Comparison of ENCODE assay signal across 9 mouse cellular contexts in the genomic region with DNA sequence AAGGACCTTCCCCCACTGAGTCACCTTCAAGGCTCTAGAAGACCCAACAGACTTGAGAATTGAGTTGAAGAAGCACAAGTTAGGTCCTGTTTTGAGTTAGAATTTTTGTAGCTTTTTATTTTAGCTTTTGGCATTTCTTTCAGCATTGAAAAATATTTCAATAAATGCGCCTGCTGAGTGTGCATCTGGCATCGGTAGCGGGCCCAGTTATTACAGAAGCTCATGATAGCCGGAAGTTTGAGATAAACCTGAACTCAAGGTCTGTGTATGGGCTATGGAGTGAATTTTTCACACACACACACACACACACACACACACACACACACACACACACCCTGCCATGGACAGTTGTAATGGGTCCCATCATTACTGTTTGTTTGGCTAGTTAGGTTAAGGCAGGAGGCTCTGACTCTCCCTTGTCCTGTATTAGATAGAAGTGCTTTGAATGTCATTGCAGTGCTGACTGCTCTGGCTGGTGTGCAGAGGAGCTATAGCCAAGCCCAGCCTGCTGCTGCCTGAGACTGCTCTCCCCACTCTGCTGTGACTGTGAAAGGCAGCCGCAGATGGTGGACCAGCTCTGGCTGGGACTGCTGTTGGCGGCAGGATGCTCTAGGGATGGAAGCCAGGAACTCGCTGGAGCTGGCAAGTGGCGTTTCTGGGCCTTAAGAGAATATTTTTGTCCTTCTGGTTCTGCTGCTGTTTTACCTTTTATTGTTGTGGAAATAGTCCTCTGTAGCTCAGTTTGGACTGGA. TPM values are rescaled to one million over a fixed set of nuclear protein-coding genes. Genes with fewer than 3 reads are reported as not detected.
A peak's percentile ranks its signal among the peaks of the same experiment; 100 is the strongest.
DNase-seq lines count a peak whose midpoint lies in the region; ATAC-seq and TF ChIP-seq lines count a peak whose summit lies in the region.
"Had no signal": no experiment of that assay in that cellular context is flagged by ENCODE, and none has a peak within 500 bp of the region (broad histone marks: within the 10 kb centered on the region; RNA-seq: fewer than 3 reads in every experiment).

No protein-coding gene starts in this region.

- no peaks in the 10 kb centered on the region for H3K27me3 ChIP-seq in forebrain, embryonic 13.5 days
- no peaks in the 10 kb centered on the region for H3K27me3 ChIP-seq in forebrain, embryonic 11.5 days (ENCODE audit: control insufficient read depth, insufficient read depth, low read length)
- no peaks in the 10 kb centered on the region for H3K27me3 ChIP-seq in intestine, embryonic 15.5 days (replicated peaks)
- H3K27me3 ChIP-seq: limb, embryonic 13.5 days had no signal

- TF ChIP-seq CTCF in layer of hippocampus, adult 2 months (conservative IDR thresholded peaks at IDR 0.05): no peak

- DNase-seq in forebrain, embryonic 11.5 days (ENCODE audit: low spot score): no peak
- DNase-seq in cerebellum, adult 18-20 months: peak; percentile 71 to 74
- DNase-seq in gastrocnemius, postnatal 25 days: peak; percentile 87
- DNase-seq in layer of hippocampus, adult 2 months (ENCODE audit: low spot score in 2 of 2): peak; percentile 77 to 86
- DNase-seq in right cerebral cortex, adult 18-20 months: peak; percentile 88
- DNase-seq in spleen, postnatal 14 days (ENCODE audit: low spot score in 2 of 2): no peak

- H3K4me2 ChIP-seq in forebrain, embryonic 13.5 days: no peak overlapping the region
- no peak overlapping the region for H3K4me2 ChIP-seq in forebrain, embryonic 11.5 days (ENCODE audit: low read depth, low read length, severe bottlenecking)
- H3K4me2 ChIP-seq in intestine, embryonic 15.5 days (replicated peaks): no peak overlapping the region
- H3K4me2 ChIP-seq: limb, embryonic 13.5 days had no signal

- no peaks in the 10 kb centered on the region for H3K9me3 ChIP-seq in forebrain, embryonic 13.5 days (replicated peaks)
- H3K9me3 ChIP-seq in forebrain, embryonic 11.5 days (ENCODE audit: control insufficient read depth, low read length): no peaks in the 10 kb centered on the region
- H3K9me3 ChIP-seq in intestine, embryonic 15.5 days: no peaks in the 10 kb centered on the region
- H3K9me3 ChIP-seq: limb, embryonic 13.5 days had no signal

- peak overlapping the region; percentile 6 for H3K27ac ChIP-seq in forebrain, embryonic 13.5 days
- H3K27ac ChIP-seq in forebrain, embryonic 11.5 days (ENCODE audit: low read depth, low read length): no peak overlapping the region
- H3K27ac ChIP-seq in layer of hippocampus, adult 2 months: peak overlapping the region; percentile 86
- H3K27ac ChIP-seq in intestine, embryonic 15.5 days: no peak overlapping the region
- H3K27ac ChIP-seq: limb, embryonic 13.5 days had no signal

- no peak overlapping the region for H3K4me3 ChIP-seq in forebrain, embryonic 13.5 days
- no peak overlapping the region for H3K4me3 ChIP-seq in forebrain, embryonic 11.5 days (ENCODE audit: low read depth, low read length)
- H3K4me3 ChIP-seq in layer of hippocampus, adult 2 months: no peak overlapping the region
- H3K4me3 ChIP-seq in intestine, embryonic 15.5 days (replicated peaks): no peak overlapping the region
- H3K4me3 ChIP-seq: limb, embryonic 13.5 days had no signal

- 80% methylated on average over 8 of the region's 8 CpGs for WGBS in forebrain, embryonic 13.5 days
- 94% methylated on average over 8 of the region's 8 CpGs for WGBS in forebrain, embryonic 11.5 days
- 73% methylated on average over 8 of the region's 8 CpGs for WGBS in intestine, embryonic 15.5 days

- H3K4me1 ChIP-seq in forebrain, embryonic 13.5 days: peaks cover 11% of the 10 kb centered on the region; the same call in 1 of the 2 replicates
- no peaks in the 10 kb centered on the region for H3K4me1 ChIP-seq in forebrain, embryonic 11.5 days (replicated peaks; ENCODE audit: control insufficient read depth, insufficient read depth, low read length)
- H3K4me1 ChIP-seq in intestine, embryonic 15.5 days (replicated peaks): peaks cover 8% of the 10 kb centered on the region; the same call in 1 of the 2 replicates

- peak; percentile 90; the same call in 1 of the 2 replicates for ATAC-seq in forebrain, embryonic 13.5 days
- no peak for ATAC-seq in forebrain, embryonic 11.5 days (replicated peaks; ENCODE audit: low FRiP score)
- ATAC-seq in intestine, embryonic 15.5 days: no peak

- H3K36me3 ChIP-seq in forebrain, embryonic 13.5 days (ENCODE audit: poor library complexity, severe bottlenecking): no peaks in the 10 kb centered on the region
- H3K36me3 ChIP-seq in forebrain, embryonic 11.5 days (ENCODE audit: control insufficient read depth, insufficient read depth, low read length): no peaks in the 10 kb centered on the region
- H3K36me3 ChIP-seq in intestine, embryonic 15.5 days: no peaks in the 10 kb centered on the region
- H3K36me3 ChIP-seq: limb, embryonic 13.5 days had no signal

- no peak overlapping the region for H3K9ac ChIP-seq in forebrain, embryonic 13.5 days
- H3K9ac ChIP-seq in forebrain, embryonic 11.5 days (ENCODE audit: low read length): no peak overlapping the region
- no peak overlapping the region for H3K9ac ChIP-seq in intestine, embryonic 15.5 days
- H3K9ac ChIP-seq: limb, embryonic 13.5 days had no signal

RNA-seq across cellular contexts. Expression of a gene that starts 17.9 kb away (rescaled TPM):
- 9.7 and 10.2 TPM in 2 replicates for polyA plus RNA-seq in forebrain, embryonic 13.5 days (2015; fragmentation: Nextera tagmentation; extraction: Ambion mirVana)
- polyA plus RNA-seq in forebrain, embryonic 11.5 days (2014; fragmentation: Nextera tagmentation; extraction: Ambion mirVana): 11.9 and 12.8 TPM in 2 replicates
- total RNA-seq in gastrocnemius, postnatal 25 days (2021): 1 to 10 TPM; 1.6 to 2.7 TPM
- 10 to 100 TPM; 63.0 to 63.2 TPM for total RNA-seq in layer of hippocampus, adult 2 months (2021)
- polyA plus RNA-seq in intestine, embryonic 15.5 days (2015; fragmentation: Nextera tagmentation; extraction: Ambion mirVana): 19.4 and 25.1 TPM in 2 replicates

RNA-seq across cellular contexts. Expression of a gene that starts 59.5 kb away (rescaled TPM):
- 10.8 and 13.2 TPM in 2 replicates for polyA plus RNA-seq in forebrain, embryonic 13.5 days (2015; fragmentation: Nextera tagmentation; extraction: Ambion mirVana)
- 3.0 and 4.0 TPM in 2 replicates for polyA plus RNA-seq in forebrain, embryonic 11.5 days (2014; fragmentation: Nextera tagmentation; extraction: Ambion mirVana)
- total RNA-seq in gastrocnemius, postnatal 25 days (2021): under 1 TPM; 0.20 to 0.29 TPM
- 100 to 1,000 TPM; 291 to 316 TPM for total RNA-seq in layer of hippocampus, adult 2 months (2021)
- 1.7 and 1.9 TPM in 2 replicates for polyA plus RNA-seq in intestine, embryonic 15.5 days (2015; fragmentation: Nextera tagmentation; extraction: Ambion mirVana)

Comparison
In these comparisons a context has a peak if more than half of its experiments do, and no peak if none do; other contexts are left out.
1. H3K27ac ChIP-seq: peak in forebrain, embryonic 13.5 days (single experiment) and layer of hippocampus, adult 2 months (single experiment); none in forebrain, embryonic 11.5 days (single experiment) and intestine, embryonic 15.5 days (single experiment).
2. DNase-seq: peak in cerebellum, adult 18-20 months (2 of 2), gastrocnemius, postnatal 25 days (single experiment), layer of hippocampus, adult 2 months (2 of 2) and right cerebral cortex, adult 18-20 months (single experiment); none in forebrain, embryonic 11.5 days (single experiment) and spleen, postnatal 14 days (0 of 2).